Mouse (Mus musculus) embryonic fibroblast, embryonic 13.5 days (primary cell): ENCODE data around the gene Brpf3.

Experiments used
- CTCF ChIP-seq: IDR thresholded peaks from 2 replicates; pipeline ENCODE4 v1.5.1; 2011; ENCODE audit warnings: mild to moderate bottlenecking, control low read depth, low read length, moderate library complexity, borderline replicate concordance; ENCODE audit not compliant: insufficient read depth
- POLR2A ChIP-seq: IDR thresholded peaks from 2 replicates; pipeline ENCODE4 v1.6.1; 2011; ENCODE audit warnings: low read depth, mild to moderate bottlenecking, control low read depth, low read length, moderate library complexity

DNA sequence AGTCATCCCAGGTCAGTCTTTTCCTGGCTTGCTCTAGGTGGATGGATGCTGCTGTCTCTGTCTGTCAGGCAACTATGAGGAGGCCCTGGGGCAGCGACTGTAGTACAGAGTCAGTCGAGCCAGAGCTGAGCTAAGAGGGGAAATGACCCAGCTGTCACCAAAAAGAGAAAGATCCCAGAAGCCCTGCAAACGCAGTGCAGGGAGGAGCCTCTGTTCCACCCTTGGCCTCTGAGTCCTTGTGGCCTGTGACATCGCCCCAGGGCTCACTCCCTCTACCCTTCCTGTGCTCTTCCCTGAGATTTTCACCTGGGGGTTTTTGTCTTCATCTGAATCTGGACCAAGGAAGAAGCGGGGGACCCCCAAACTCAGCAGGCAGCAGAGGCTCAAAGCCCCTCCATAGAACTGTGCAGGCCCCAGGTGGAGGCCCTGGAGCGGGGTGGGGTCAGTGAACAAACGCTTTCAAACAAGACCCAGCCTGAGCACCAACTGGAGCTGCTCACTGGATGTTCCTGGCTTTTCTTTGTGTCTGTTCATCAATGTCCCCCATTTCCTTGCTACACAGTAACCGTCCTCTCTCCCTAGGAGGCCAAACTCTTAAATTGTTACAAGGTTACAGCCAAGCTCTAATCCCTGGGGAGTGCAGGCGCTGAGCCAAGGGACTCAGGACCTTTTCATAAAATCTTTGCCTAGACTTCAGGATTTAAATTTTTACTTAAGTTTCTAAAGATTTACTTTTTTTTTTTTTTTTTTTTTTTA lies 19.4 kb upstream of the Brpf3 start:
- no peak for TF ChIP-seq POLR2A
- TF ChIP-seq CTCF = no peak
